Mouse (Mus musculus): Measurements from ENCODE around the gene Mfsd13b. TPM values are rescaled to one million over a fixed set of nuclear protein-coding genes. Genes with fewer than 3 reads are reported as not detected.
A peak's percentile ranks its signal among the peaks of the same experiment; 100 is the strongest.

Mfsd13b gene
- polyA plus RNA-seq, 1 experiment from 2014 or later: 0.18 TPM

- 60% methylated on average over 6 of the region's 6 CpGs for WGBS
These were observed 77.3 kb downstream of the Mfsd13b start for GRCm38 (mm10) chr7:121059477-121060218.

GRCm38 (mm10) chr7:121064309-121064708 is 82.0 kb downstream of the Mfsd13b start:
- 60% methylated on average over 4 of the region's 4 CpGs for whole genome bisulfite sequencing
- ATAC-seq (replicated peaks): peak; percentile 58; the same call in 1 of the 2 replicates
- no peaks in the 10 kb centered on the region for H3K27me3 ChIP-seq (replicated peaks)

More at GRCm38 (mm10) chr7:121059477-121060218, 77.3 kb downstream of the Mfsd13b start:
- H3K9me3 ChIP-seq: no peaks in the 10 kb centered on the region
- H3K36me3 ChIP-seq (replicated peaks): peaks cover 16% of the 10 kb centered on the region; the same call in 1 of the 2 replicates
- no peaks in the 10 kb centered on the region for H3K4me1 ChIP-seq
- H3K4me3 ChIP-seq: no peak overlapping the region
- ATAC-seq (replicated peaks): no peak
- no peak overlapping the region for H3K9ac ChIP-seq
- H3K27ac ChIP-seq: no peak overlapping the region
- H3K27me3 ChIP-seq (replicated peaks): no peaks in the 10 kb centered on the region
- H3K4me2 ChIP-seq: no peak overlapping the region

More at GRCm38 (mm10) chr7:121064309-121064708, 82.0 kb downstream of the Mfsd13b start:
- Histone ChIP-seq H3K9ac (no peak overlapping the region), H3K36me3 (replicated peaks) (peaks cover 2% of the 10 kb centered on the region; the same call in 1 of the 2 replicates), H3K27ac (no peak overlapping the region), H3K4me3 (no peak overlapping the region), H3K4me1 (no peaks in the 10 kb centered on the region), H3K9me3 (no peaks in the 10 kb centered on the region), H3K4me2 (no peak overlapping the region)

Other genes starting within 250 kb of the Mfsd13b start
- 1.8 and 2.1 TPM in 2 replicates for gene Vwa3a, start 243.2 kb upstream of the Mfsd13b start, polyA plus RNA-seq (2015; fragmentation: Nextera tagmentation; extraction: Ambion mirVana)
- 0.17 and 0.22 TPM in 2 replicates for gene Gm5737, start 170.1 kb upstream of the Mfsd13b start, polyA plus RNA-seq (2015; fragmentation: Nextera tagmentation; extraction: Ambion mirVana)
- gene Eef2k, start 139.7 kb upstream of the Mfsd13b start, polyA plus RNA-seq (2015; fragmentation: Nextera tagmentation; extraction: Ambion mirVana): 33.6 and 40.1 TPM in 2 replicates
- gene Polr3e, start 64.8 kb upstream of the Mfsd13b start, polyA plus RNA-seq (2015; fragmentation: Nextera tagmentation; extraction: Ambion mirVana): 25.5 and 28.1 TPM in 2 replicates
- gene Cdr2, start 197 bp upstream of the Mfsd13b start, polyA plus RNA-seq (2015; fragmentation: Nextera tagmentation; extraction: Ambion mirVana): 14.7 and 15.0 TPM in 2 replicates
- gene Mettl9, start 51.9 kb downstream of the Mfsd13b start, polyA plus RNA-seq (2015; fragmentation: Nextera tagmentation; extraction: Ambion mirVana): 184 and 186 TPM in 2 replicates
- gene Igsf6, start 92.1 kb downstream of the Mfsd13b start, polyA plus RNA-seq (2015; fragmentation: Nextera tagmentation; extraction: Ambion mirVana): 1.1 and 1.3 TPM in 2 replicates
- gene Otoa, start 99.1 kb downstream of the Mfsd13b start, polyA plus RNA-seq (2015; fragmentation: Nextera tagmentation; extraction: Ambion mirVana): 0.09 and 0.35 TPM in 2 replicates

Measured in midbrain, embryonic 15.5 days (tissue).